Mouse (Mus musculus) embryonic fibroblast, embryonic 13.5 days (primary cell): ENCODE data around the gene Jtb.

Experiments
- CTCF ChIP-seq: IDR thresholded peaks from 2 replicates; pipeline ENCODE4 v1.5.1; 2011; ENCODE audit warnings: mild to moderate bottlenecking, control low read depth, low read length, moderate library complexity, borderline replicate concordance; ENCODE audit not compliant: insufficient read depth
- POLR2A ChIP-seq: IDR thresholded peaks from 2 replicates; pipeline ENCODE4 v1.6.1; 2011; ENCODE audit warnings: low read depth, mild to moderate bottlenecking, control low read depth, low read length, moderate library complexity

DNA sequence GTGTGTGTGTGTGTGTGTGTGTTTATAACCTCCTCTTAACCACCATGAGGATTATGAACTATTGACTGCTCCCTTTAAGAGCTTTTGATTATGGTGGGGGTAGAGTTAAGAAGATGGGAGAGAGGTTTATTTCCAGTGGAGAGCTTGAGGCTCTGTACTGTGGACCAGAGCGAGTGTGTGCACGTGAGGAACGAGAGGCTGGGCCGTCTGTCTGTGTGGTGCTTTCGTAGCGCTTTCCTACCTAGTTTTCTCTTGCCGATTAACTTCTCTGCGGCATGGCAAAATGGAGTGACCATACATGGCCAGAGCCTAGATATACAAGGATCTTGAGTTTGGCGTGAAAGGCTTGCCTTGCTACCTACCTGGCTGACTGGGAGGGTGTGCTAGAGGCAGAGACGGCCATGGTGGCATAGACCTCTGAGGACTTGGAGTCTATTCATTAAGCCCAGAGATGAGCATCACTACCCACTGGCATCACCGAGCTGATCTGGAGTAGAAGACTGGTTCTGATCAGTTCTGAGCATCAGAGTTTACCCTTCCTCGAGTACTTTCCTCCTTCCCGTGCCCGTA is 24.5 kb downstream of the Jtb start:
- TF ChIP-seq POLR2A (no peak), CTCF (no peak)
